Mouse (Mus musculus) forebrain, postnatal 0 days (tissue): ENCODE data around the gene Slirp. TPM values are rescaled to one million over a fixed set of nuclear protein-coding genes. Genes with fewer than 3 reads are reported as not detected.

Experiments
- ATAC-seq: fragments of 200-750 bp; cut with Nextera tagmentation; 2 replicates; pipeline ENCODE4 v1.8.0; 2017; ENCODE audit warnings: mild to moderate bottlenecking, moderate library complexity
- DNase-seq: peaks from one replicate; pipeline ENCODE4 v3.0.0-alpha.2; 2015
- H3K27ac ChIP-seq: fragments of 300-500 bp; sonication (generic); 2 replicates; pipeline ENCODE4 v1.5.1; 2014; ENCODE audit warnings: low read depth, mild to moderate bottlenecking, antibody characterized with exemption, low read length, moderate library complexity, mixed read lengths
- H3K27me3 ChIP-seq: fragments of 300-500 bp; sonication (generic); 2 replicates; pipeline ENCODE4 v1.6.1; 2014; ENCODE audit warnings: mild to moderate bottlenecking, low read length, mixed read lengths; ENCODE audit not compliant: insufficient read depth
- H3K36me3 ChIP-seq: fragments of 300-500 bp; sonication (generic); 2 replicates; pipeline ENCODE4 v1.6.1; 2014; ENCODE audit warnings: mild to moderate bottlenecking, moderate library complexity; ENCODE audit not compliant: insufficient read depth
- H3K4me1 ChIP-seq: fragments of 300-500 bp; sonication (generic); 2 replicates; pipeline ENCODE4 v1.6.1; 2014; ENCODE audit warnings: antibody characterized with exemption; ENCODE audit not compliant: insufficient read depth
- H3K4me2 ChIP-seq: fragments of 300-500 bp; sonication (generic); 2 replicates; pipeline ENCODE4 v1.6.1; 2014; ENCODE audit warnings: low read depth, mild to moderate bottlenecking, moderate library complexity
- H3K4me3 ChIP-seq: fragments of 300-500 bp; sonication (generic); 2 replicates; pipeline ENCODE4 v1.5.1; 2014; ENCODE audit warnings: low read depth, low read length, mixed read lengths
- H3K9ac ChIP-seq: fragments of 300-500 bp; sonication (generic); 2 replicates; pipeline ENCODE4 v1.6.1; 2014; ENCODE audit warnings: mild to moderate bottlenecking
- H3K9me3 ChIP-seq: fragments of 300-500 bp; sonication (generic); 2 replicates; pipeline ENCODE4 v1.6.1; 2016; ENCODE audit warnings: low read length
- CTCF ChIP-seq: sonication (generic); IDR thresholded peaks from 2 replicates; pipeline ENCODE4 v1.5.1; 2016; ENCODE audit warnings: antibody characterized with exemption, control low read depth, low read depth
- WGBS: fragments of 180-500 bp; shearing (Covaris S2); extraction: QIAGEN DNeasy Blood & Tissue Kit; methylation state at CpG from one replicate; pipeline ENCODE4 v1.1.7; 2014; 5-methylcytosine and 5-hydroxymethylcytosine counted together
- polyA plus RNA-seq: library from polyadenylated mRNA; unstranded; fragments of >200 nt; fragmentation: Nextera tagmentation; extraction: Ambion mirVana; gene quantifications from 2 replicates; pipeline ENCODE4 v1.2.1, GENCODE M21; 2015
- total RNA-seq: library from RNA; depleted of rRNA; stranded (reverse); fragments of >200 nt; gene quantifications from 2 replicates; pipeline ENCODE4 v1.2.3, GENCODE M21; 2014

Gene Slirp
- total and polyA plus RNA-seq, 2 experiments from 2014 or later, result 86.4 to 208 TPM

- Histone ChIP-seq H3K9me3 (no peaks in the 10 kb centered on the region), H3K36me3 (peaks cover 69% of the 10 kb centered on the region), H3K4me2 (no peak overlapping the region), H3K9ac (no peak overlapping the region), H3K4me1 (no peaks in the 10 kb centered on the region), H3K4me3 (no peak overlapping the region), H3K27me3 (no peaks in the 10 kb centered on the region), H3K27ac (no peak overlapping the region)
- DNase-seq, result no peak
- 76% methylated on average over 8 of the region's 8 CpGs for WGBS
- no peak for TF ChIP-seq CTCF
- no peak for ATAC-seq
Measured at GRCm38 (mm10) chr12:87428885-87429284, 14.8 kb upstream of the Slirp start.

- Histone ChIP-seq H3K4me1 (peaks cover 15% of the 10 kb centered on the region; the same call in 1 of the 2 replicates), H3K9ac (peak overlapping the region; percentile 90), H3K27ac (no peak overlapping the region), H3K9me3 (no peaks in the 10 kb centered on the region), H3K36me3 (peaks cover 34% of the 10 kb centered on the region), H3K27me3 (no peaks in the 10 kb centered on the region), H3K4me3 (peak overlapping the region; percentile 81), H3K4me2 (peak overlapping the region; percentile 65)
- WGBS, result 29% methylated on average over 12 of the region's 12 CpGs
- DNase-seq (peak; percentile 45), ATAC-seq (no peak)
- no peak for TF ChIP-seq CTCF
Measured at GRCm38 (mm10) chr12:87442177-87443114, 1.2 kb upstream of the Slirp start.

DNA sequence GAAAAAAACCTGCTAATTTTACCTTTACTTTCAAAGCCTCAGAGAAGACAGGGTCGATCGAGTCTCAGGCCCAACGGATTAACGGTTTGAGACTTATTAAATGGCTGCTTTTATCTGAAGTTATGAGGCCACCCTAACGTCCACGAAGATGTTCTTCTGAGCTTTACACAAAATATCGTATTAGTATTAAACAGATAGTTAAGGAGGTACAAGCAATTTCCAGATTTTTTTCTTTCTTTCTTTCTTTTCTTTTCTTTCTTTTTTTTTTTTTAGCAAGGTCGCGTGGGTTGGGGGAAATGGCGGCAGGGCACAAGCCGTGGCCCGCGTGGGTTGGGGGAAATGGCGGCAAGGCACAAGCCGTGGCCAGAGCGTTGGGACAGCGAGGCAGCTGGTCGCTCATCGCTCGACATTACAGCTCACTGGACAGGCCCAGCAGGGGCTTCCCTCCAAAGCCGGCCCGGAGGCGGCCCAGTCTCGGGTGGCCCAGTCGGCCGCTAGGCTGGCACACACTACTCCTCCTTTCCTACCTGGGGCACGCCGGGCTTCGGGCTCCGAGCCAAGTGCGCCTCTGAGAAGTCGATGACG is 489 bp upstream of the Slirp start:
- peak; percentile 80 for ATAC-seq
- H3K4me2 ChIP-seq, result peak overlapping the region; percentile 65
- H3K4me3 ChIP-seq, result peak overlapping the region; percentile 81
- H3K27ac ChIP-seq, result peak overlapping the region; percentile 88
- WGBS, result under 1% methylated on average over 33 of the region's 33 CpGs
- DNase-seq, result no peak
- no peaks in the 10 kb centered on the region for H3K9me3 ChIP-seq
- peaks cover 15% of the 10 kb centered on the region; the same call in 1 of the 2 replicates for H3K4me1 ChIP-seq
- no peaks in the 10 kb centered on the region for H3K27me3 ChIP-seq
- peak overlapping the region; percentile 90 for H3K9ac ChIP-seq
- peaks cover 33% of the 10 kb centered on the region for H3K36me3 ChIP-seq
- no peak for TF ChIP-seq CTCF

DNA sequence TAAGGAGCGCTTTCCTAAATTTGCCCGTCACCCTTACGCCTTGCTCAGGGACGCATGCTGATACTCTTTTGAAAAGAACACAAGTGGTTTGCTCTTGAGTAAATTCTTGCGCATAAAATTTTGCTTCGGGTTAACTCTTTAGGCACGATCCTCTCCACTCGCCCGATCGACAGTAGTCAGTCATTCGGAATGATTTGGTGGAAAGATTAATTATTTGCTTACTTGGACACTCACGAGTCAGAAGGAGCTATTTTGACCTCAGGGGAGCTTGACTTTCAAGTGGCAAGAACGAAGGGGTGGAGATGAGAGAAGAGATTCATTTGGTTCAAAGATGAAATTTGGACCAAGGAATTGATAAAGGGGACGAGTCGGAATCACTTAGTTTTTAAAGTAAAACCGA is 515 bp downstream of the Slirp start:
- peaks cover 15% of the 10 kb centered on the region; the same call in 1 of the 2 replicates for H3K4me1 ChIP-seq
- ATAC-seq (0 out of 2 replicates have a peak, but pooled peaks have one; percentile 3), DNase-seq (no peak)
- TF ChIP-seq CTCF, result no peak
- peak overlapping the region; percentile 81 for H3K4me3 ChIP-seq
- no peaks in the 10 kb centered on the region for H3K9me3 ChIP-seq
- peak overlapping the region; percentile 88; the same call in 1 of the 2 replicates for H3K27ac ChIP-seq
- peak overlapping the region; percentile 65 for H3K4me2 ChIP-seq
- no peaks in the 10 kb centered on the region for H3K27me3 ChIP-seq
- H3K9ac ChIP-seq, result peak overlapping the region; percentile 90
- peaks cover 32% of the 10 kb centered on the region for H3K36me3 ChIP-seq
- 4% methylated on average over 16 of the region's 16 CpGs for WGBS

DNA sequence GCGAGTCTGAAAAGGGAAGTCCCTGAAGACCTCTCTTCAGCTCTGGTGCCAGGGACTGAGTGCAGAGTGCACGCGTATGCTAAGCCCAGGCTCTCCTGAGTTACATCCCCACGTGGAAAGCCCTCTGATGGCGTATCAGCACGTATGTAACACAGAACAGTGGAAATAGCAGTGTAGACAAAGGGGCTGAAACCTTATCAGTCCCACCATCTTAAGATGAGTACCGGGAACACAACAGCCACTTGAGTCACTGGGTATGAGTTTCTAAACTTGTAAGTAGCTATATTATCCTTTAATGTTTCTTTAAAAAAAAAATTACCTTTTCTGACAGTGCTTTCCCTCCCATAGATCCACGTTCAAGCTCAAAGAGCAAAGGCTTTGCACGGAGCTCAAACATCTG is 5.8 kb downstream of the Slirp start:
- no peak for ATAC-seq
- 0 out of 2 replicates have a peak, but pooled peaks cover 6% of the 10 kb centered on the region for H3K4me1 ChIP-seq
- no peak for TF ChIP-seq CTCF
- 89% methylated on average over 9 of the region's 9 CpGs for WGBS
- no peaks in the 10 kb centered on the region for H3K27me3 ChIP-seq
- no peak overlapping the region for H3K9ac ChIP-seq
- H3K9me3 ChIP-seq, result no peaks in the 10 kb centered on the region
- no peak overlapping the region for H3K4me2 ChIP-seq
- H3K27ac ChIP-seq, result no peak overlapping the region
- DNase-seq, result no peak
- H3K36me3 ChIP-seq, result peaks cover 70% of the 10 kb centered on the region
- no peak overlapping the region for H3K4me3 ChIP-seq

- TF ChIP-seq CTCF, result no peak
- H3K27me3 ChIP-seq, result no peaks in the 10 kb centered on the region
- no peak overlapping the region for H3K9ac ChIP-seq
- H3K4me2 ChIP-seq, result no peak overlapping the region
- ATAC-seq (no peak), DNase-seq (no peak)
- no peaks in the 10 kb centered on the region for H3K9me3 ChIP-seq
- H3K4me1 ChIP-seq, result no peaks in the 10 kb centered on the region
- H3K27ac ChIP-seq, result no peak overlapping the region
- 89% methylated on average over 6 of the region's 6 CpGs for WGBS
- no peak overlapping the region for H3K4me3 ChIP-seq
- peaks cover 62% of the 10 kb centered on the region for H3K36me3 ChIP-seq
Measured at GRCm38 (mm10) chr12:87464678-87465297, 21.1 kb downstream of the Slirp start.
